Mouse (Mus musculus): ENCODE results near the gene 6430571L13Rik. TPM values are rescaled to one million over a fixed set of nuclear protein-coding genes. Genes with fewer than 3 reads are reported as not detected.

The 6430571L13Rik gene
- total and polyA plus RNA-seq, 3 experiments: 0.09 to 0.72 (median 0.11) TPM

DNA sequence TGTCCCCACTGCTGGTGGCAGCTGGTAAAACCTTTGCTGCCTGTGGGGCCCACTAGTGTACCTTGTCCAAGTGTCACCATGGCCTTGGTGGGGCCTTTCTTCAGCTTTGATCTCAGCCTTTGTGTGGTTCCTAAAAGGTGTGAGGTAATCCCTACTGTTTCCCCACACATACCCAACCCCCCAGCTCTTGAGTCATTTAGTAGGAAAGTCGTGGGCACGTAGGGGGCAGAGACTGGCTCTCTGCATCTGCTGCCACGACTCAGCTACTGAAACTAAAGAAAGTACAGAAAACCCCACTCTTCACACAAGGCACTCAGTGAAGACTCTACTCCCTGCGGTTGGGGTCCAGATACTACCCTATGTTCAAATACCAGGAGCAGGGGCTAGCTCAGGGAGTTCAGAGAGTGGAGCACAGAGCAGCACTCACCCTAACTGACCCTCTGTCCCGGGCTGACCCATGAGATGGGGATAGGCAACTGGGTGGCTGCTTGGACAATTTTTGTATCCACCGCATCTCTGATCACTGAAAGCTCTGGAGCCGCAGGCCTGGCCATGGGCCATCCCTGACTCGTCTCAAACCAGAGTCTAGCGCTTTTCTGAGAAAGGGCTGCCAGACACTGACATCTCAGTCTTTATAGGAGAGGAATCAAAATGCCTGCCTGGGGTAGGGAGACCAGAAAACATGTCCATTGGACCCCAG is 37.1 kb upstream of the 6430571L13Rik start (continued):
- TF ChIP-seq KAT2A (IDR thresholded peaks at IDR 0.05; ENCODE audit: insufficient replicate concordance, low read length) (no peak), BHLHE40 (IDR thresholded peaks at IDR 0.05; ENCODE audit: low read depth, low read length) (peak; percentile 71), UBTF (IDR thresholded peaks at IDR 0.05; ENCODE audit: low read depth, low read length) (no peak), ZKSCAN1 (IDR thresholded peaks at IDR 0.05; ENCODE audit: borderline replicate concordance, low read depth, low read length) (no peak), JUN (IDR thresholded peaks at IDR 0.05; ENCODE audit: insufficient read depth, low read depth, low read length) (peak; percentile 11; the same call in 1 of the 2 replicates), ZC3H11A (IDR thresholded peaks at IDR 0.05; ENCODE audit: low read depth, low read length) (no peak), MEF2A (IDR thresholded peaks at IDR 0.05; ENCODE audit: borderline replicate concordance, low read depth, low read length) (peak; percentile 77), CHD1 (IDR thresholded peaks at IDR 0.05; ENCODE audit: low read depth, low read length) (no peak)

DNA sequence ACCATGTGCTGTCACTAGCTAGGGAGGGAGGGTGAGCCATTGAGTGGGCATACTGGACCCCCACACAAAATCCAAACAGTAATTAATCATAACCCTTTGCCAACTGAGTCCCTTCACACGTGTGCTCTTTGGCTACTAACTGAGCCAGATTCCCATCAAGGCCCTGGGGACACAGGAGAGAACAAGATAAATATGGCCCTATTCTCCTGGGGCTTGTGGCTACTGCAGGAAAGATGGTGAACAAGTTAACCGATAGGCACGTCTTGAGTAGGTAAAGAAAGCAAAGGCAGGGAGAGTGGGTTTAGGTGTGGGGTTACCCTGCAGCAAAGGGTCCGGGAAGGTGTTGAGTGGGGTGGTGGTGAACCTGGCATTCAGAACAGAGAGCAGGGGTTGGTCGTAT is 36.5 kb upstream of the 6430571L13Rik start:
- DNase-seq (ENCODE audit: extremely low read depth): no peak
- H3K27me3 ChIP-seq (replicated peaks): no peaks in the 10 kb centered on the region
- in situ Hi-C loops (cut with MboI; ENCODE audit: low pct_ligation_motif_present, low pct_unique_long_range_greater_than_20kb, low sequenced_read_pairs): no loop called here
- H3K4me3 ChIP-seq (replicated peaks in 1 of 3; ENCODE audit: low read depth in 2 of 3, low read length in 2 of 3, poor library complexity in 1 of 3): no peak overlapping the region
- H3K9me3 ChIP-seq (replicated peaks; ENCODE audit: low read length): no peaks in the 10 kb centered on the region
- peaks cover 16 to 25% of the 10 kb centered on the region in 2 experiments for H3K36me3 ChIP-seq (replicated peaks in 1 of 2; ENCODE audit: control insufficient read depth in 1 of 2, insufficient read depth in 1 of 2, low read length in 1 of 2)
- H3K27ac ChIP-seq (ENCODE audit: insufficient read depth, low read depth): no peak overlapping the region
- H3K4me2 ChIP-seq (ENCODE audit: insufficient read depth, low read depth, poor library complexity, severe bottlenecking): no peak overlapping the region
- no peaks in the 10 kb centered on the region for H3K79me2 ChIP-seq (replicated peaks; ENCODE audit: control insufficient read depth, extremely low read depth, insufficient read depth, poor library complexity, severe bottlenecking)
- peaks cover 47 to 63% of the 10 kb centered on the region in 2 experiments for H3K4me1 ChIP-seq (ENCODE audit: control insufficient read depth in 1 of 2, insufficient read depth in 2 of 2)
- no peak overlapping the region for H3K9ac ChIP-seq (ENCODE audit: insufficient read depth, low read depth)
- no peak for TF ChIP-seq NRF1 (IDR thresholded peaks at IDR 0.05; ENCODE audit: low read depth, low read length)
- peak; percentile 55 for TF ChIP-seq MEF2A (IDR thresholded peaks at IDR 0.05; ENCODE audit: borderline replicate concordance, low read depth, low read length)
- TF ChIP-seq CHD1 (IDR thresholded peaks at IDR 0.05; ENCODE audit: low read depth, low read length): no peak
- TF ChIP-seq KAT2A (IDR thresholded peaks at IDR 0.05; ENCODE audit: insufficient replicate concordance, low read length): no peak
- TF ChIP-seq RAD21 (IDR thresholded peaks at IDR 0.05; ENCODE audit: low read depth, low read length): no peak
- no peak for TF ChIP-seq GABPA (IDR thresholded peaks at IDR 0.05; ENCODE audit: insufficient replicate concordance, low read depth, low read length)
- peak; percentile 34; the same call in 1 of the 2 replicates for TF ChIP-seq ETS1 (conservative IDR thresholded peaks at IDR 0.05; ENCODE audit: low read depth, low read length)
- TF ChIP-seq BHLHE40 (IDR thresholded peaks at IDR 0.05; ENCODE audit: low read depth, low read length): peak; percentile 52; the same call in 1 of the 2 replicates
- TF ChIP-seq PAX5 (IDR thresholded peaks at IDR 0.05; ENCODE audit: low read length): no peak
- dilution Hi-C loops (cut with MboI; ENCODE audit: extremely low pct_ligation_motif_present, extremely low pct_unique_long_range_greater_than_20kb, low sequenced_read_pairs): no loop called here

DNA sequence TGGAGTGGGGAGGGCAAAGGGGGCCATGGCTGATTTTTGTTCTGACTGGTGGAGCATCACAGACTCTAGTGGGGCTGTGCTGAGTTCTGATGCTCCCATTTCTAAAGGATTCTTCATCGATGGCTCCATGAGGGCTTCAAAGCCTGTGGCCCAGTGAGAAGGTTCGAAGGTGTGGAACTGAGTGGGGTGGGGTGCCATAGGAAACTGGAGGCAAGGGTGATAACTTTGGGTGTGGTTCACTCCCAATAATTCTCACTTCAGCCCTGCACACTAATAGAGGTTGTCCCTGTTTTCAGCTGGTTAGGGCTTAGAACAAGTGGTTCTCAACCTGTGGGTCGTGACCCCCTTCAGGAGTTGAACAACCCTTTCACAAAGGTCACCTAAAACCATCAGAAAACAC is 36.0 kb upstream of the 6430571L13Rik start:
- dilution Hi-C loops (cut with MboI; ENCODE audit: extremely low pct_ligation_motif_present, extremely low pct_unique_long_range_greater_than_20kb, low sequenced_read_pairs) (no loop called here), in situ Hi-C loops (cut with MboI; ENCODE audit: low pct_ligation_motif_present, low pct_unique_long_range_greater_than_20kb, low sequenced_read_pairs) (no loop called here)
- Histone ChIP-seq H3K27me3 (replicated peaks) (no peaks in the 10 kb centered on the region), H3K4me3 (replicated peaks in 1 of 3; ENCODE audit: low read depth in 2 of 3, low read length in 2 of 3, poor library complexity in 1 of 3) (no peak overlapping the region), H3K9me3 (replicated peaks; ENCODE audit: low read length) (no peaks in the 10 kb centered on the region), H3K9ac (ENCODE audit: insufficient read depth, low read depth) (no peak overlapping the region), H3K27ac (ENCODE audit: insufficient read depth, low read depth) (no peak overlapping the region), H3K79me2 (replicated peaks; ENCODE audit: control insufficient read depth, extremely low read depth, insufficient read depth, poor library complexity, severe bottlenecking) (no peaks in the 10 kb centered on the region), H3K36me3 (replicated peaks in 1 of 2; ENCODE audit: control insufficient read depth in 1 of 2, insufficient read depth in 1 of 2, low read length in 1 of 2) (peaks cover 16 to 25% of the 10 kb centered on the region in 2 experiments), H3K4me1 (ENCODE audit: control insufficient read depth in 1 of 2, insufficient read depth in 2 of 2) (peaks cover 51 to 68% of the 10 kb centered on the region in 2 experiments), H3K4me2 (ENCODE audit: insufficient read depth, low read depth, poor library complexity, severe bottlenecking) (no peak overlapping the region)
- TF ChIP-seq ZNF384 (IDR thresholded peaks at IDR 0.05; ENCODE audit: low read depth, low read length) (no peak), HCFC1 (IDR thresholded peaks at IDR 0.05; ENCODE audit: low read depth, low read length) (no peak), CHD1 (IDR thresholded peaks at IDR 0.05; ENCODE audit: low read depth, low read length) (no peak), CHD2 (IDR thresholded peaks at IDR 0.05; ENCODE audit: low read length) (no peak), IRF4 (IDR thresholded peaks at IDR 0.05; ENCODE audit: low read depth, low read length) (no peak), E2F4 (IDR thresholded peaks at IDR 0.05; ENCODE audit: insufficient replicate concordance, low read depth, low read length) (no peak), ETS1 (conservative IDR thresholded peaks at IDR 0.05; ENCODE audit: low read depth, low read length) (no peak), SIN3A (IDR thresholded peaks at IDR 0.05; ENCODE audit: low read length) (no peak), USF2 (conservative IDR thresholded peaks at IDR 0.05; ENCODE audit: low read depth, low read length) (no peak)
- no peak for DNase-seq (ENCODE audit: extremely low read depth)

Data from CH12.LX (cell line).